Mouse (Mus musculus): ENCODE data around the gene Ndufb7.

DNA sequence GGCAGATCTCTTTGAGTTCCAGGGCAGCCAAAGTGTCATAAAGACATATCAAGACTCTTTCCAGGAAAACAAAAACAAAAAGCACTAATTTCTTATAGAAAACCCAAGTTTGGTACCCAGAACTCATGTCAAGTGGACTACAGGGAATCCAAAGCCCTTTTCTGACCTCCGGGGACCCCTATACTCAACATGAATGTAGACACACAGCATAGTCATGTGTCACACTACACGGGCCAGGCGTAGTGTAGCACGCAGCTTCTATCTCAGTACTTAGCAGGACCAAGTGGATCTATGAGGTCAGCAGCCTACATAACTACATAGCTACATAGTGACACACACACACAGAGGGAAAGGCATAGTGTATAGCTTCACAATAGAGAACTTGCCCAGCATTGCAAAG lies 47.2 kb downstream of the Ndufb7 start:
- TF ChIP-seq POLR2A (IDR thresholded peaks at IDR 0.05; ENCODE audit: insufficient read depth, low read depth, low read length) = no peak
- TF ChIP-seq CTCF (IDR thresholded peaks at IDR 0.05; ENCODE audit: insufficient read depth, low read depth, low read length) = no peak
